Mouse (Mus musculus): ENCODE results near the gene Dixdc1. TPM values are rescaled to one million over a fixed set of nuclear protein-coding genes. Genes with fewer than 3 reads are reported as not detected.
A peak's percentile ranks its signal among the peaks of the same experiment; 100 is the strongest.

Gene Dixdc1
- total RNA-seq (2015), result 0.07 and 0.22 TPM in 2 replicates
- total RNA-seq (2017), result 0.42 and 0.44 TPM in 2 replicates

DNA sequence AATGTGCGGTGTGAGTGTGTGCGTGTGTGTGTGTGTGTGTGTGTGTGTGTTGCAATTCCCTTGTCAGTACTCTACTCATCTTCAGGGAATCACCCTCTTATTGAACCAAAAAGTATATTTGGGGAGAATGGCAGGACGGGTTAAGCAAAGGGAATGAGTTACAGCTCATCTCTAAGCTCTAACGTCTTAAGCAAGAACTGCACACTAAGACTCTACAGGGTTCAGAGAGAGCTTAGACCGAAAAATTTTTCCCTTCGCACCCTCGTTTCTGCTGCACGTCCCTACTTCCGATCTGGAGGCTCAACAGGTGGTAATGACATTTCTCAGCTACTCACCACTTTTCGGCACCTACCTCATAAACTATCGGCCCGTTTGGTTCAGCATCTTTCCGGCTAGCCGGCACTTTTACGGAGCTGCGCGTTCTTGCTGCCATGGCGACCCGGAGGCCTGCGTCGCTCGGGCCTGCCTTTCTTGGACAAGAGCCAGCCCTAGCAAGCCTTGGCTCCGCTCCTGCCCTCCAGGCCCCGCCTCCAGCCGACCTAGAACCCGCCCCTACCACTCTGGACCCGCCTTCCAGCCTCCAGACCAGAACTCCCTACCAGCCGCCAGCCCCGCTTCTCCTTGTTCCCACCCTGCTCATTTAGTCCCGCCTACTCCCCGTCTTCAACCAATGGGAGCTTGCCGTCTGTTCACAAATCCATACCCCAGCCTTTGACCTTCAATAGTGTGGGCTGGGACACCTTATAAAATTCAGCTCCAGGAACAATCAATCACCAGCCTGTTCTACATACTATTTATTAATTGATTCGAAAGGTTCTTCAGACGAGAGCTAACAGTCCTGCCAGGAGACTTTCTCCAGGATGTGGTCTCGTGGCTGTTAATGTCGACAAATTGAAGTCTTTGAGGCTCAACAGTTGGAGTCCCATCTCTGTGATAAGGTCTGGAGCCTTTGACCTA lies at the start of gene Dixdc1:
Dixdc1 (minus strand) TSS at position 604 of the 957 bp plus-strand sequence.
- peak; percentile 99 for ATAC-seq (replicated peaks; ENCODE audit: poor library complexity)

DNA sequence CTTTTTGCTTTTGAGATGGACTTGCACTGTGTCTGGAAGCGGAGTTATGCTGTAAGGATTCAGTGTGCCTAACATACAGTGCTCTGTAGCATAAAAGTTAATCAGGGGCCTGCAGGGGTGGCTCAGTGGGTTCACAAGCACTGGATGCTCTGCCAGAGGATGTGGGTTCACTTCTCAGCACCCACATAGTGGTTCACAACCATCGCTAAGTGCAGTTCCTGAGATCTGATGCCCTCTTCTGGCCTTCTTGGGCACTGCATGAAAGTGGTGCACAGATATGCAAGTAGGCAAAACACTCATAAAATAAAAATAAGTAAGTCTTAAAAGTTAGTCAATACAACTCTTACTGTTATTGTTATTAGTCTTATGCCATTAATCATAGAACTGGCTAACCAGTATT lies 42.8 kb upstream of the Dixdc1 start:
- ATAC-seq (replicated peaks; ENCODE audit: poor library complexity), result peak; percentile 79

DNA sequence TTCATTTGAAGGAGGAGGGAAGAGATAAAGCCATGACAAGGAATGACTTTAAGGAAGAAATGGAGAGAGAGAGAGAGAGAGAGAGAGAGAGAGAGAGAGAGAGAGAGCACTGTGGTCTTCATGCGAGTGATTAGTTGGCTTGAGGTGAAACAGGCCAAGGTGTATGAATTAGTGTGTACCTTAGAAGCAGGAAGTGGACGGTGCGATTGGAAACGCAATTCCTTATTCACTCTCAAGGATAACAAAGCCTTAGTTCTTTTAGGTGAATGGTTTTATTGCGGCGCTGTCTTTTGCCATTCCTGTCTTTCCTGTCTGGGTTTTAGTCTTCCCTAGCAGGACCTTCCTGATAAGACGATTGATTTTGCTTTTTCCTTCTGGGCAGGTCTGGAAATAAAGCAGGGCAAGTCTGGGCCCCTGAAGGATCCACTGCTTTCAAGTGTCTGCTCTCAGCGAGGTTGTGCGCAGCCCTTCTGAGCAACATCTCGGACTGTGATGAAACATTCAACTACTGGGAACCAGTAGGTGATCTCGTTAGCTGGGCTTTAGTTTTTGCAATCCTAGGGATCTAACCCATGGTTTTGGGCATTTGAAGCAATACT lies 36.9 kb upstream of the Dixdc1 start:
- no peak for ATAC-seq (replicated peaks; ENCODE audit: poor library complexity)

DNA sequence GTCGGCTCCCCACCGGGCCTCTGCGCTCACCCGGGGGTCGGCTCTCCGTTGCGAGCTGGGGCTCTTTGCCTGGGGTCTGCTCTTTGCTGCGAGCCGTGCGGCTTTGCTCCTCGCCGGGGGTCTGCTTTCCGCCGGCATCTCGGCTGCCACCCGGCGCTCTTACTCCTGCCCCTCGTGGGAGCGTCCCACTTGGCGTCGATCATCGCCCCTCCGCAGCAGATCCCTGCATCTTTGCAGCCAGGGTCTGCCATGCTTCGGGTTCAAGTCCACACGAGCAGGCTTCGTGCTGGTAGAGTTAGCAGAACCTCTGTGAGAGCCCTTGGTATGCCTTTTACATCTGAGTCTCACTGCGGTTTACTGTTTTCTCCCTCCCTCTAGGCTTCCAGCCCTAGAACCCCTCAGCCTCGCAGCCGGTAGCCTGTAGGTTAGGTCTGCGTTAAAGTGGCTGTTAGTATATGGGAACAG lies 36.4 kb upstream of the Dixdc1 start:
- ATAC-seq (replicated peaks; ENCODE audit: poor library complexity), result peak; percentile 27

DNA sequence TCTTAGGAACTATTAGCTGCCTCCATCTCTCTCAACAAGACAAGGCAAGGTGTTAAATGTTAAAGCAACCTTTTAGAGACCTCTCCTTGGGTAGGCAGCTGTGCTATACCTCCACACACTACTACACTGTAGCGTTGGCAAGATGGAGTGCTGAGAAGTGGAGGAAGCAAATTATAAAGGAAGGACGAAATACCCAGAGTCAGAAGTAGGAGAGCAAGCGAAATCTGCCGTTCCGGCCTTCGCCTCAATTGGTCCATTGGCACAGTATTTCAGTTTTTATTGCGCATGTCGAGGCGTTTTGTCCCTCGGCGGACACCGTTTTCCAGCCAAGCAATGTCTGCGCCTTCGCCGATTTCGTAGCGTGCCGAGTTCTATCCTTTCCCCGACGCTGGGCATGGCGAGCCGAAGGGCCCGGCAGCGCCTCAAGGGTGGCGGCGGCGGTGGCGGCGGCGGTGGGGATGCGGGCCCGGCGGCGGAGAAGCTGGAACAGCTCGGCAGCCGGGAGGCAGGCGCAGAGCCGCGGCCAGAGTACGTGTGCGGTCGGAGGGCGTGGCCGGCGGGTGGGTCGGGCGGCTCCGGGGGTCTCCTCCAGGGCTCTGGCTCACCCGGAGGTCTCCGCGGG lies 35.8 kb upstream of the Dixdc1 start, which contains the start of the genes Alg9 and 1110032A03Rik:
Alg9 (plus strand) TSS at position 29 of the 622 bp plus-strand sequence.
1110032A03Rik (minus strand) TSS at position 530 of the 622 bp plus-strand sequence.
- ATAC-seq (replicated peaks; ENCODE audit: poor library complexity), result peak; percentile 82

DNA sequence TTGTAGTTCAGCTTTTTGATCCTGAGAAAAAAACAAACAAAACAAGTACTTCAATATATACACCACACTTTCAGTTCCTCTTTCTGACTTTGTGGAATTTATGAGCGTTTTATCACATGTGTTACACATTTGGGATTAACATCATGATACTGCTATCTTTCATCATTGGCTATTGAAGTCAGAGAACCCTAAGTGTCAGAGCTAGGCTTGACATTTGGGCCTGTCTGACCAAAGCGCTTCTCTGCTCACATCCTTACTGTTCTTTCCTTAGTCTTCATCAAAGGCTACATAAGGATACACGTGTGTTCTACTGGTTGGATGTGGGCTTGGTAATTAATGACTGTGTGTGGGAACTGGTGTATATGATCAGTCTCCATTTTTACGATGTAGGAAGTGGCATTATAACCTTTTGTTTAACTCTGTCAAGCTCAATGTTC lies 34.7 kb upstream of the Dixdc1 start:
- peak; percentile 60 for ATAC-seq (replicated peaks; ENCODE audit: poor library complexity)

DNA sequence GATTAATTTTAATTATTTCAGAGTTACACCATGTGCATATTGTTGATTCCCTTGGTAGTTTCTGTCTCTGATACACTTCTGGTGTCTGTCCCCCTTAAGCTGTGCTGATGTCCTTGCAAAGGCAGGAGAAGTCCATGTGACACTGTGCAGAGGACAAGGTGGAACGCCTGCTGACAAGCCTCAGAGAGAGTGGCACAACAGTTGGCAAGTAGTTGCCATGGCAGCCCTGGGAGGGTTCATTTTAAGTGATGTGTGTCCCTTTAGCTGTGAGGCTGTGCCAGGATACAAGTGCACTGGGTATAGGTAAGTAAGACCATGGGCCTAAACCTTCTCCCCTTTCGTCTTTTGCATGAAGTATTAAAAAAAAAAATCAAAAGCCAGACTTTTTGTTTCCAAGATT lies 30.7 kb upstream of the Dixdc1 start:
- no peak for ATAC-seq (replicated peaks; ENCODE audit: poor library complexity)

DNA sequence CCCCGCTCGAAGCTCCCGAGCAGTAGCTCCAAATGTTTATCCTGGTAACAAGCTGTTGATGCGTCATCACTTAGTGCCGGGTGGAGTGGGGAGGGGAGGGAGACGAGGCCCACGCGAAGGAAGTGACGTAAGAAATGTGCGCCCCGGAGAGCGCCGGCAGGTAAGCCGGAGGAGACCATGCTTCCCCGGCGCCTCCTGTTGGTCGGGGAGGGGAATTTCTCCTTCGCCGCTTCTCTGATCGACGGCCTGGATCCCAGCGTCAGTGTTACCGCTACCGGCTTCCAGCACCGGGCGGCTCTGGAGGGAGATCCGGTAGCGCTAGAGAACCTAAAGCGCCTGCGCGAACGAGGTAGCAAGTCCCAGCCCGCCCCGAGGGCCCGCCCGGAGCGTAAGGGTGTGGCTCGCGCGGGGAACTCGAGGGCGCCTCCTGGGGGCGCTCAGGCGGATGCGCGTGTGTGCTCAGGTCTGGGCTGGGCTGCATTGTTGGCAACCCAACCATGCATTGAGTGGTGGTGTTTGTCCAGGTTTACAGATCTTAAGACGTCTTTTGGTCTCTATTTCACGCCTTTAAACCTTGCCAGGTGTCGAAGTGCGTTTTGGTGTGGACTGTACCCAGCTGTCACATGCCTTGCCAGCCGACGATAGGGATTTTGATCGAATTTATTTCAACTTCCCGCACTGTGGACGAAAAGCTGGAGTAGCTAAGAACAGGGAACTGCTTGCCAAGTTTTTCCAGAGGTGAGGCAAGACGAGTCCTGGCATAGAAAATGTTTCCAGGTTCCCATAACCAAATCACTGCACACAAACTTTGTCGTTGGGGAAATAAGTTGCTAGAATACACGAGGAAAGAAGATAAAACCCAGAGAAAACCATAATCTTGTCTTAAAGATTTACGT lies 29.0 kb upstream of the Dixdc1 start, which contains the start of gene Fdxacb1:
Fdxacb1 (plus strand) TSS at position 130 of the 896 bp plus-strand sequence.
- peak; percentile 96 for ATAC-seq (replicated peaks; ENCODE audit: poor library complexity)

DNA sequence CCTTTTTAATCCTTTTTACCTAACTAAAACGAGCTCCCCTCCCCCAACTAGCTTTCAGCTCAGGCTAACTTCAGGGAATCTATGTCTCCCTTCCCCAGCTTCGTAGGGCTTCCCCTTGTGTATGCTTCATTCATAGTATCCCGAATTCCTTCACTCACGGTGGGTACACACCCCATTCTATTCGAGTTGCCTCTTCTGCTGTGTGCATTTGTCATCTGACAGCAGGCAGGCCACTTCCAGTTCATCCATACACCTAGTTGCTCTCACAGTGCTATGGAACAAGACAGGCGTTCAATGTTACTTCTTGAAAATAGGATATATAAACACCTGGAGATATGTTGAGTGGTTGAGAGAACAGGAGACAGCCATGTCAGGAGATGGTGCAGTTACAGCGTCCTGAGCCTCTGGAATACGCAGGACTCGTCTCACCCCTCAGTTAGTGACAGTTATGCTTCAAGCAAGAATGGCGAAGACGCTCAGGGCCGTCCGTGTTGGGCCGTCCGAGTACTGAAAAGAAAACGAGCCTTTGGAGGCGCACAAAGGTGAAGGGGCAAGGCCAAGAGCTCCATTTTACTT lies 28.3 kb upstream of the Dixdc1 start:
- no peak for ATAC-seq (replicated peaks; ENCODE audit: poor library complexity)

DNA sequence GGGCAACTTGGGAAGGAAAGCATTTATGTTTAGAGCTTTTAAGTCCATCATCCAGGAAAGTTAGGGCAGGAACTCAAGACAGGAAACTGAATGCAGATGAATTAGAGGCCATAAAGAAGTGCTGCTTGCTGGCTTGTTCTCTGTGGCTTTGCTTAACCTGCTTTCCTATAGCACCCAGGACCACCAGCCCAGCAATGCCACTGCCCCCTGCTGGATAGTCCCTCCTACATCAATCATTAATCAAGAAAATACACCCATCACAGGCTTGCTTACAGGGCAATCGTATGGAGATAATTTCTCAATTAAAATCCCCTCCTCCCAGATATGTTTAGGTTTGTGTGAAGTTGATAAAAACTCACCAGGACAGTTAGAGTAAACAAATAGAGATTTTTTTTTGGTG lies 24.0 kb upstream of the Dixdc1 start:
- 0 out of 2 replicates have a peak, but pooled peaks have one; percentile 36 for ATAC-seq (replicated peaks; ENCODE audit: poor library complexity)

DNA sequence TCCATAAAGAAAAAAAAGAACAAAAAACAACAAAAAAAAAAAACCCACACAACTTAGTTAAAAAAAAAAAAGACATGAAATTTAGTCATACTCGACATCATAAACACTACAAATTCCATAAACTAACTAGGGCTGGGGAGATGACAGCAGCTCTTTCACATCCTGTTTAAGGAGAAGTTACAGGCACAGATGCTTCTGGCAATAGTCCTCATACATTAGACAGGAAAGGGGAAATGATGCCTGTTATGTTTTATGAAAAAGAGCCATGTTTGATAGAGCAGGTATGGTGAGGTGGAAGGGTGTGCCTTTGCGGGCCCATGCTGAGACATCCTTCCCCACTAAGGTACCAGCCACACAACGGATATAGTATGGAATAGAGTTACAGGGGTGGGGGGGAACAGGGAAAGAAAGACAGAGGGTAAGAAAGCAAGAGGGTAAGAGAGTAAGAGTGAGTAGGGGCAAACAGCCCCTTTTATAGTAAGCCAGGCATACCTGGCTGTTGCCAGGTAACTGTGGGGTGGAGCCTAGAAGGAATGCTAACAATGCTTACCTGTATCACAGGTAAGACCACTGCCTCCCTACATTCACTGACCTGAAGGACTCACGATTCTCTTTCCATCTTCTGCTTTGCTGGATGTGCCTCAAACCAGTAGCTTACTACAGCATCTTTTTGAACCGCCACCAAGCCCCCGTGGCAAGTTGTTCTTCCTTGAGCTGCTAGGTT lies 22.4 kb upstream of the Dixdc1 start:
- peak; percentile 62 for ATAC-seq (replicated peaks; ENCODE audit: poor library complexity)

DNA sequence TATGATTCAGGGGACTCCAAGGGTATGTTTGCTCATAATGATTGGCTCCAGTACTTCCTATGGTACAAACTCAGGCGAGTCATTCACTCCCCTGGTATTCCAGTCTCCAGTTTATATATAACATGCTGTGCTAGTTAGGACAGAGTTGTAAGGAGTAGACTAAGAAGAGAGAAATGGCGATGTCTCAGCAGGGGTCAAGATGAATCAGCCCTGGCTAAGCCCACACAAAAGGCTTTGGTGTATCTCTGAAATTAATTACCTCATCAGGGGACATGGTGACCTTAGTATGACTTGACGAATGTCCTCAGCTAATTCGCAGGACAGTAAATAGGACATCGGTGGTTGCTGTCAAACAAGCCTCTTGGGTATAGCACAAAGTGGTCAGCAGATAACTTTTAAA lies 17.4 kb upstream of the Dixdc1 start:
- ATAC-seq (replicated peaks; ENCODE audit: poor library complexity), result no peak

DNA sequence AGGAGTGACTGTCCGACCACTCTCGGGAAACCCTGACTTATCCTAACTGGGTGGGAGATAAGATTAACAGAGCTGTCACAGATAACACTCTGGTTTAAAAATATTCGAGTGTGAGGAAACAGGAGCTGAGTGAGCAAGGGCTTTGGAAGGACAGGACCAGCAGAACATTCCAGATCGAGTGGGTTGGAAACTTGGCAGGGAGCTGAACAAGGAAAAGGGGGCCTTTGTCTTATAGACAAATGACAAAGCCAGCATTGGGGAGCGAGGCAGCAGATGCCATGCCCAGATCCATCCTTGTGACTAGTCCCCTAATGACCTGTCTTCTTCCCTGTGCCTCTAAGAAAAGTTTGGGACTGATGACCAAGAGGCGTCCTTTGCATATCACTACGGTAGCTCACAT lies 14.6 kb upstream of the Dixdc1 start:
- no peak for ATAC-seq (replicated peaks; ENCODE audit: poor library complexity)

DNA sequence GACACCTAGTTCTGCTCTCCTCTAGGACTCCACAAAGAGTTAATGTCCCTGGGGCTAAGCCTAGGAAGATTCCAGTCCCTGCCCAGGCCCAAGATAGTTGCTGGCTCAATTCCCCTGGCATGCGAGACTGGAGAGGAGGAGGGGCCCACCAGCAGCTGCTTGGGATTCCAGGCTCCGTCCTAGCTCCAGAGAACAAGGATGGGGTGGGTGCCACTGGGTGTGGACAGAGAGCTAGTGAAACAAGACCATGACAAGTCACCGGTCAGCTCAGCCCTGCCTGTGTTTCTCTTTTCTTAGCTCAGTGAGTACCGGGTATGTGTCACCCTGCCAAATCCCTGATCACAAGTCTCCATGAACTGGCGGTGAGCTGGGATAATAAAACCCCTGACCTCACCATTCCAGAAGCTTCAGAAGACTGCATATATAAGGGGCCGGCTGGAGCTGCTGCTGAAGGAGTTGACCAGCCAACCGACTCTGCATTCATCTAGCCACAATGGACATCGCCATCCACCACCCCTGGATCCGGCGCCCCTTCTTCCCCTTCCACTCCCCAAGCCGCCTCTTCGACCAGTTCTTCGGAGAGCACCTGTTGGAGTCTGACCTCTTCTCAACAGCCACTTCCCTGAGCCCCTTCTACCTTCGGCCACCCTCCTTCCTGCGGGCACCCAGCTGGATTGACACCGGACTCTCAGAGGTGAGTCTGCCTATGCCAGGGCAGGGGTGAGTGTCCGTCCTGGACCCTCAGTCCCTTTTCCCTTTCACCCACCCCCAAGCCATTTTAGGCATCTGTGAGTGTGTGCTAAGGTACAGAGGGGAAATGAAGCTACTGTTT lies 13.7 kb upstream of the Dixdc1 start:
- no peak for ATAC-seq (replicated peaks; ENCODE audit: poor library complexity)

DNA sequence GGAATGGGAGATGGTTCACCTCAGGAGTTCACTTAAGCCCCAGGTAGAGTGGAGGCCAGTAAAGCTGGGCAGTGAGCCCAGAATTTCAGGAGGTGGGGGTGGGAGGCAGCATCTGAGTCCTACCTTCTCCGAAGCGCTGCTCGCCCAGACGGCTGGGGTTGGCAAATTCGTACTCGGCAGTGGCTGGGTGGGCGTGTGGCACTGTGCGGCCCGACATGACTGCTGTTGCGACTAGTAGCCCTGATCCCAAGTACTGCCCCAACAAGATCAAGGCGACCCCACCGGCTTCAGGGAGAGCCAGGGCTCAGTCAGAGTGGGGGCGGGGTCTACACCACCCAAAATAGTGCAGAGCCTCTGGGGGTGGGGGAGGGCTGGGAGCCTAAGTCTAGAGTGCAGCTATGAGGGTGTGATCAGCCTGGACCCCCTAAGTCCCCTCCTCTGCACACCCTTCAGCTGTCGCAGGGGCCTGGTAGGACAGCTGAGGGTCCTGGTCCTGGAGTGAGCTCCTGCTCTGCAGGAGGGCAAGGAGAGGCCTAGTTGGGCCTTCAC lies 12.8 kb upstream of the Dixdc1 start, which contains the start of gene Hspb2:
Hspb2 (minus strand) TSS at position 301 of the 549 bp plus-strand sequence.
- ATAC-seq (replicated peaks; ENCODE audit: poor library complexity), result no peak

DNA sequence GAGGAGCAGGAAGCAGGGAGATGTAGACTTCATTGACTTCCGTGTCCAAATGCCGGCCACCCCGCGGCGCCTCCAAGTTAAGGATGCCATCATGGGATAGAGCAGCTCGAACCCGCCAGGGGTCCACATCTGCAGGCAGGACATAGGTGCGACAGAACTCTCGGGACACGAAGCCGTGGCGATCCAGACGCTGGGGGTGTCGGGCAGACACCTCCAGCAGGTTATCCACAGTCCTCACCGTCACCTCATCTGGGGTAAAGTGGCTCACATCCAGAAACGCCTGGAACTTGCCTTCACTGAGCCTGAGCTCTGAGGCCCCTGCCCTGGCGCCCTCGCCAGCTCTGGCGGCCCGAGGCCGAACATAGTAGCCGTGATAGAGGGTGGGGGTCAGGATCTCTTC lies 12.0 kb upstream of the Dixdc1 start, which contains the start of gene Cryab:
Cryab (plus strand) TSS at position 3 of the 400 bp plus-strand sequence.
- ATAC-seq (replicated peaks; ENCODE audit: poor library complexity), result no peak

DNA sequence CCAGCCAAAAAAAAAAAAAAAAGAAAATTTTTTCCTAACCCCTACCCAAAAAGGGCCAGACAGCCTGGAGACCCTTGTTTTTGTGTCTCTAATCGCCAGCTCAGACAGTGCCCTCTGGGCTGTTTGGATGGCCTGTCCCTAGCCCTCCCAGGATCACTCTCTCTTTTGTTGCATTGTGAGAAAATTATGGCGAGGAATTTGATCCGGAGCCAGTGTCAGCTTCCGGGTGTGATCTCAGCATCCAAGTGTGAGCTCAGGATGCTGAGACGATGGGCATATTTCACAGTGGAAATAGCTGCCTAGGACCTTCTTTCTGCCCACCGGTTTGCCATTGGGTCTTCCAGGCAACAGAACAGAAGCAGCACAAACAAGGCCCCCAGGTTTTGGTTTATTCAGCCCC lies 11.4 kb upstream of the Dixdc1 start:
- ATAC-seq (replicated peaks; ENCODE audit: poor library complexity), result no peak

DNA sequence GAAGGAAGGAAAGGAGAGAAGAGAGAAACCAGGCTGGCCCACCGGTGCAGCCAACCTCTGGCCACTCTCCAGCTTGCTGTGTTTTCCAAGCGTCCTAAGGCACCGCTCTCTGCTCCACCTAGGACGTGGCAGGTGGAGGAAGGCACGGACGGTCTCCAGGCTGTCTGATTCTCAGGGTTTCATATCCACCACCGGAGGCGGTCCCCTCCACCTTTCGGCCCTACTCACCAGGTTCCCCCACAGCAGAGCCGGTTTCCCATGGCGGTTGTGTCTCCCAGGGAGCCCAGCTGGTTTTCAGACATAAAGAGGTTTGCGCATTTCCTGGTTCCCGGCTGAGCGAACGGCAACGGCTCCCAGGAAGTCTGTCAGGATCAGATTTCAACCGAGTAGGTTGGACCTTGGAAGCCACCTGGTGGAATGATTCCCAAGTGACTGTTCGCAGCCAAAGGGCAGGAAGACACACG lies 6.9 kb upstream of the Dixdc1 start, which contains the start of gene 2310030G06Rik:
2310030G06Rik (minus strand) TSS at position 323 of the 464 bp plus-strand sequence.
- peak; percentile 29; the same call in 1 of the 2 replicates for ATAC-seq (replicated peaks; ENCODE audit: poor library complexity)
